Comparison of ENCODE assay signal across 8 mouse cellular contexts in the genomic region with DNA sequence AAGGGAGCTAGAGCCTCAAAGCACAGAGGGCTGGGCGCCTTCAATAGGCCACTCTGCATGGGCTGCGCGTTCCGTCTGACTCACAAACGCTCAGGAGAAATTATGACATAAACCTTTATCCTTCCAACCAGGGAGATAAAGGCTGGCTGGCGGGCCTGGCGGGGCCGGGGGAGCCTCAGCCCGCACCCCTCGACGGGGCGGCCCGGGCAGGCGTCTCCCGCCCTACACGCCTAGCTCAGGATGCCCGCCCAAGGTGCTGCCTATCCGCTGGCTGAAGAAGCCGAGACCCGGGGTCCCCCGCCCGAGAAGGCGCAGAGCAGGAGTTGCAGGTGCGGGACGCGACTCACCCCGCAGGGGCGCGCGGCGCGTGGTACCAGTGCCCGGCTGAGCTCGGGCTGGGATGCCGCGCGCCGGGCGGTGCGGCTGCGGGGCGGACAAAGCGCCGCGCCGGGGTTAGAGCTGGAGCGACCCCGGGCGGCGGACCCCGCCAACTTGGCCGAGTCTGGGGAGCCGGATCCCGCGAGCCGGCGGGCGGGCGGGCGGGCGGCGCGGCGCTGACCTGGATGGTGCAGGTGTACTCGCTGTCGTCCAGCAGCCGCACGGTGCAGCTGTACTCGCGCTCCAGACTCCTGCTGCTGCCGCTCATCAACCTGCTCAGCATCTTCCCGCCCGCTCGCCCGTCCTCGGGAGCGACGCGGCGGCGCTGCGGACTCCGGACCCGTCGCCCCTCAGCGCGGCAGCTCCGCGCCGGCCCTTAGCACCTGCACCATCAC. TPM values are rescaled to one million over a fixed set of nuclear protein-coding genes. Genes with fewer than 3 reads are reported as not detected.
DNase-seq lines count a peak whose midpoint lies in the region; ATAC-seq and TF ChIP-seq lines count a peak whose summit lies in the region.

No protein-coding gene starts in this region.

- 1% methylated on average over 67 of the region's 90 CpGs for WGBS in heart, embryonic 14.5 days
- WGBS in midbrain, postnatal 0 days: under 1% methylated on average over 58 of the region's 90 CpGs

- no peaks in the 10 kb centered on the region for H3K36me3 ChIP-seq in heart, embryonic 14.5 days (ENCODE audit: control insufficient read depth, insufficient read depth, low read length)
- H3K36me3 ChIP-seq in midbrain, postnatal 0 days (ENCODE audit: insufficient read depth, low read length): no peaks in the 10 kb centered on the region

- no peak for TF ChIP-seq CTCF in midbrain, postnatal 0 days (IDR thresholded peaks at IDR 0.05)

- ATAC-seq in heart, embryonic 14.5 days (ENCODE audit: insufficient number of reproducible peaks, insufficient read depth, low FRiP score, low read depth): peak; percentile 57
- ATAC-seq in midbrain, postnatal 0 days (ENCODE audit: low FRiP score): peak; percentile 82

- H3K27ac ChIP-seq in heart, embryonic 14.5 days (replicated peaks in 1 of 2; ENCODE audit: control insufficient read depth in 1 of 2, insufficient read depth in 1 of 2, low read depth in 2 of 2, low read length in 2 of 2): no peak overlapping the region
- peak overlapping the region; percentile 92 for H3K27ac ChIP-seq in midbrain, postnatal 0 days (ENCODE audit: low read depth, low read length)

- H3K9ac ChIP-seq in heart, embryonic 14.5 days (ENCODE audit: low read length): peak overlapping the region; percentile 56
- peak overlapping the region; percentile 81 for H3K9ac ChIP-seq in midbrain, postnatal 0 days (replicated peaks; ENCODE audit: low read length, poor library complexity, severe bottlenecking)

- H3K4me3 ChIP-seq in heart, embryonic 14.5 days (ENCODE audit: control insufficient read depth in 1 of 2, insufficient read depth in 1 of 2, low read depth in 1 of 2, low read length in 2 of 2): peak overlapping the region; percentile 62 to 81
- H3K4me3 ChIP-seq in midbrain, postnatal 0 days (ENCODE audit: low read depth, low read length): peak overlapping the region; percentile 87

- H3K4me1 ChIP-seq in heart, embryonic 14.5 days (ENCODE audit: control insufficient read depth in 2 of 2, insufficient read depth in 2 of 2, low read length in 2 of 2): peaks cover 0 to 4% of the 10 kb centered on the region in 2 experiments; a peak in 2 of 4 replicates
- no peaks in the 10 kb centered on the region for H3K4me1 ChIP-seq in midbrain, postnatal 0 days (ENCODE audit: insufficient read depth, low read length)

- H3K9me3 ChIP-seq in heart, embryonic 14.5 days (ENCODE audit: control insufficient read depth, low read length): no peaks in the 10 kb centered on the region
- no peaks in the 10 kb centered on the region for H3K9me3 ChIP-seq in midbrain, postnatal 0 days (ENCODE audit: low read length)

- intact Hi-C loops in left cerebral cortex, postnatal 14 days (cut with DNase I): no loop called here

- DNase-seq in kidney, adult 18-20 months: peak; percentile 9
- no peak for DNase-seq in kidney, adult 9 months
- peak; percentile 75 for DNase-seq in R1 (ENCODE audit: low read depth, low spot score)
- peak; percentile 24 to 54 for DNase-seq in cerebellum, postnatal 4 days (ENCODE audit: low spot score in 2 of 2)
- DNase-seq in left cerebral cortex, postnatal 14 days (ENCODE audit: low spot score in 2 of 2): peak; percentile 30 to 39
- peak; percentile 50 for DNase-seq in midbrain, postnatal 0 days (ENCODE audit: low spot score)
- DNase-seq in thymus, postnatal 14 days: peak; percentile 40

- peak overlapping the region; percentile 94 for H3K4me2 ChIP-seq in heart, embryonic 14.5 days (ENCODE audit: low read length)
- H3K4me2 ChIP-seq in midbrain, postnatal 0 days (ENCODE audit: low read depth, low read length, poor library complexity, severe bottlenecking): peak overlapping the region; percentile 86

- H3K27me3 ChIP-seq in heart, embryonic 14.5 days (ENCODE audit: control insufficient read depth, insufficient read depth, low read length): peaks cover 40% of the 10 kb centered on the region
- no peaks in the 10 kb centered on the region for H3K27me3 ChIP-seq in midbrain, postnatal 0 days (ENCODE audit: insufficient read depth, low read length)

RNA-seq across cellular contexts. Expression of gene Frmd5, which starts 0.5 kb away (rescaled TPM):
- polyA plus RNA-seq in heart, embryonic 14.5 days (2014; fragmentation: Nextera tagmentation; extraction: Ambion mirVana): 38.9 and 40.8 TPM in 2 replicates
- total RNA-seq in left cerebral cortex, postnatal 14 days (2021): 10 to 100 TPM; 47.7 to 54.5 TPM
- total RNA-seq in midbrain, postnatal 0 days (2014; rRNA removed): 38.3 and 42.5 TPM in 2 replicates
- 12.3 and 14.6 TPM in 2 replicates for polyA plus RNA-seq in midbrain, postnatal 0 days (2015; fragmentation: Nextera tagmentation; extraction: Ambion mirVana)
